Mouse (Mus musculus) stomach, embryonic 14.5 days (tissue): Measurements from ENCODE around the gene Hist1h2af. TPM values are rescaled to one million over a fixed set of nuclear protein-coding genes. Genes with fewer than 3 reads are reported as not detected.
A peak's percentile ranks its signal among the peaks of the same experiment; 100 is the strongest.
"Not testable (repeated sequence)": the region's sequence is repeated elsewhere in the genome, so short reads cannot be mapped to it uniquely, and the experiment has no call there.

Experiments used
- ATAC-seq: fragments of 200-750 bp; cut with Nextera tagmentation; 2 replicates; pipeline ENCODE4 v1.8.0; 2017; ENCODE audit warnings: low read depth, moderate TSS enrichment; ENCODE audit not compliant: insufficient number of reproducible peaks, insufficient read depth, low FRiP score
- H3K27ac ChIP-seq: fragments of 300-500 bp; sonication (generic); 2 replicates; pipeline ENCODE4 v1.5.1; 2014; ENCODE audit warnings: mild to moderate bottlenecking, low read length, moderate library complexity, mixed read lengths
- H3K27me3 ChIP-seq: fragments of 300-500 bp; sonication (generic); 2 replicates; pipeline ENCODE4 v1.6.1; 2014; ENCODE audit warnings: low read length, control low read depth, mixed read lengths; ENCODE audit not compliant: control insufficient read depth, insufficient read depth
- H3K36me3 ChIP-seq: fragments of 300-500 bp; sonication (generic); 2 replicates; pipeline ENCODE4 v1.6.1; 2014; ENCODE audit warnings: mild to moderate bottlenecking, control low read depth, low read length, moderate library complexity, mixed read lengths; ENCODE audit not compliant: control insufficient read depth, insufficient read depth
- H3K4me1 ChIP-seq: fragments of 300-500 bp; sonication (generic); 2 replicates; pipeline ENCODE4 v1.6.1; 2014; ENCODE audit warnings: low read length, control low read depth, mixed read lengths; ENCODE audit not compliant: control insufficient read depth, insufficient read depth
- H3K4me2 ChIP-seq: fragments of 300-500 bp; sonication (generic); replicated peaks from 2 replicates; pipeline ENCODE4 v1.6.1; 2014; ENCODE audit warnings: low read depth, low read length, control low read depth
- H3K4me3 ChIP-seq: fragments of 300-500 bp; sonication (generic); 2 replicates; pipeline ENCODE4 v1.5.1; 2014; ENCODE audit warnings: low read depth, low read length, control low read depth
- H3K9ac ChIP-seq: fragments of 300-500 bp; sonication (generic); replicated peaks from 2 replicates; pipeline ENCODE4 v1.6.1; 2014; ENCODE audit warnings: low read depth, mild to moderate bottlenecking, control low read depth, low read length, moderate library complexity, mixed read lengths
- H3K9me3 ChIP-seq: fragments of 300-500 bp; sonication (generic); 2 replicates; pipeline ENCODE4 v1.6.1; 2016; ENCODE audit warnings: low read depth, low read length, control low read depth; ENCODE audit not compliant: control insufficient read depth
- WGBS: fragments of 180-500 bp; shearing (Covaris S2); extraction: QIAGEN DNeasy Blood & Tissue Kit; methylation state at CpG from one replicate; pipeline ENCODE4 v1.1.7; 2014; 5-methylcytosine and 5-hydroxymethylcytosine counted together
- polyA plus RNA-seq: library from polyadenylated mRNA; unstranded; fragments of >200 nt; fragmentation: Nextera tagmentation; extraction: Ambion mirVana; gene quantifications from 2 replicates; pipeline ENCODE4 v1.2.1, GENCODE M21; 2014

Hist1h2af gene
- polyA plus RNA-seq, 1 experiment from 2014 or later = 14.1 TPM

DNA sequence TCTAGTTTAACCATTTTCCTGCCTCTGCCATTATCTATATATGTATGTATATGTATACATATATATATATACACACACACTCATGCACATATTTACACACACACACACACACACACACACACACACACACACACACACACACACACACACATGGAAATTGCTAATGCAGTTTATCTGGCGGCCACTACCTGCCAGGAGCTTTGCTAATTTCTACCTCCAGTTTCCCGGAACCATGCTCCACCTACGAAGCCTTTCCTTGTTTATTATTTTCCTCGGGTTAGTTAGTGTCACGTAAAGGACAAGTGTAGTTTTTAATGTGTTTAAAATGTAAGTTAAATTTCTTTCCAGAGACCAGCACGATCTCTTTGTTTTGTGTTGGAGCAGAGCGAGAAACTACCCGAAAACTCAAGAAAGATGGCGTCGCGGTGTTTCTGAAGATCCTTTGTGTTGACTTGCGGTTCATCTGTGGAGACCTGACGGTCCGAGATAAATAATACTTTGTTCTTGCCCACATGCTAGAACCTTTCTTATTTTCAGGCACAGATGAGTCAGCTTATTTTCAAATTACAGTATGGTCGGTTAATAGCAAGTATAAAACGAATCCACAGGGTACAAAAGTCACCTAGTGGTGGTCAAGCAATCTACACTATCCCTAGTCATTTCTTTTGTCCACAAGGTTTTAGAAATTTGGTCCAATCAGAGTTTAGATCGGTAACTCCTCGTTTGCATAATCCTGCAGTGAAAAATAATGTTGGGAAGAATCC is 29.2 kb downstream of the Hist1h2af start:
- ATAC-seq = peak; percentile 62
- 2% methylated on average over 18 of the region's 18 CpGs for WGBS
- peak overlapping the region; percentile 29 for H3K4me3 ChIP-seq
- no peaks in the 10 kb centered on the region for H3K36me3 ChIP-seq
- H3K27me3 ChIP-seq = no peaks in the 10 kb centered on the region
- peak overlapping the region; percentile 70 for H3K4me2 ChIP-seq
- H3K27ac ChIP-seq = peak overlapping the region; percentile 99
- H3K9ac ChIP-seq = peak overlapping the region; percentile 23; the same call in 1 of the 2 replicates
- no peaks in the 10 kb centered on the region for H3K4me1 ChIP-seq
- no peaks in the 10 kb centered on the region for H3K9me3 ChIP-seq

DNA sequence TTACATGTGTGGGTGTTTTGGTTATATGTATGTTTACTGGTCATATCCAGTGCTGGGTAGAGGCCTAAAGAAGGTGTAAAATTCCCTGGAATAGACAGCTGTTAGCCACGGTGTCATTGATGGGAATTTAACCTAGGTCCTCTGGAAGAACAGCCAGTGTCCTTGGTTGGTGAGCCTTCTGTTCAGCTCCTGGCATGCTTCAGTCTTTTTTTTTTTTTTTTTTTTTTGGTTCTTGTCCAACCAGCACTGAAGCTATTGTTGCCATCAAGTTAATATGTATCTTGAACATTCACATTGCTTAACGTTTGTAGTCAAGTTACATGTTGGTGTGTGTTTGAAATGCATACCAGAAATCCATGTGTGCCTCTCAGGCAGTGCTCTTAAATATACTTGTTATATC is 30.8 kb downstream of the Hist1h2af start:
- Histone ChIP-seq H3K4me1 (no peaks in the 10 kb centered on the region), H3K9me3 (no peaks in the 10 kb centered on the region), H3K4me2 (no peak overlapping the region), H3K27me3 (no peaks in the 10 kb centered on the region), H3K9ac (no peak overlapping the region), H3K4me3 (no peak overlapping the region), H3K36me3 (no peaks in the 10 kb centered on the region), H3K27ac (peak overlapping the region; percentile 99)
- ATAC-seq = no peak
- 79% methylated on average over 2 of the region's 2 CpGs for WGBS

DNA sequence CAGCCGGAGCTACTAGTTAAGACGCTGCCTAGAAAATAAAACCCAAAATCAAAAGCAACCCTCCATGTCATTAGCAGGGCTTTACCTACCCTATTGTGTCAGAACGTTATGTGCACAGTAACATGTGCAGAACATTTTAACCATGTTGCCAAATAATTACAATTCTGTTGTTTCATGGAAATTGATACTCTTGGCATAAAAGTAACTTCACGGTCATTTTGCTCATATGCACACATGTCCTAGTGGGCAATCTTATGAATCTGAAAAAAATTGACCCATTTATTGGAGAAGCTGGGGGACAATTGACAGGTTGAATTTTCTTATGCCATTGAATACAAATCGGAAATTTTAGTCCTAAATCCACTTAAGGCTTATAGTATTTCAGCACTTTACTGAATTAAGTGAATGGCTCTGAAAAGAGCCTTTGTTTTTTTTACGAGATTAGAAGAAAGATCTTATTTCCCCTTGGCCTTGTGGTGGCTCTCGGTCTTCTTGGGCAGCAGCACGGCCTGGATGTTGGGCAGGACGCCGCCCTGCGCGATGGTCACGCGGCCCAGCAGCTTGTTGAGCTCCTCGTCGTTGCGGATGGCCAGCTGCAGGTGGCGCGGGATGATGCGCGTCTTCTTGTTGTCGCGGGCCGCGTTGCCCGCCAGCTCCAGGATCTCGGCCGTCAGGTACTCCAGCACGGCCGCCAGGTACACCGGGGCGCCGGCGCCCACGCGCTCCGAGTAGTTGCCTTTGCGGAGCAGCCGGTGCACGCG is 36.7 kb downstream of the Hist1h2af start:
- Histone ChIP-seq H3K9ac (peak overlapping the region; percentile 22), H3K4me2 (peak overlapping the region; percentile 50), H3K27ac (peak overlapping the region; percentile 94), H3K4me3 (peak overlapping the region; percentile 27; the same call in 1 of the 2 replicates)
- H3K27me3 ChIP-seq, ATAC-seq, H3K4me1 ChIP-seq, H3K36me3 ChIP-seq, H3K9me3 ChIP-seq: not testable (repeated sequence)
- WGBS = 4% methylated on average over 12 of the region's 41 CpGs

DNA sequence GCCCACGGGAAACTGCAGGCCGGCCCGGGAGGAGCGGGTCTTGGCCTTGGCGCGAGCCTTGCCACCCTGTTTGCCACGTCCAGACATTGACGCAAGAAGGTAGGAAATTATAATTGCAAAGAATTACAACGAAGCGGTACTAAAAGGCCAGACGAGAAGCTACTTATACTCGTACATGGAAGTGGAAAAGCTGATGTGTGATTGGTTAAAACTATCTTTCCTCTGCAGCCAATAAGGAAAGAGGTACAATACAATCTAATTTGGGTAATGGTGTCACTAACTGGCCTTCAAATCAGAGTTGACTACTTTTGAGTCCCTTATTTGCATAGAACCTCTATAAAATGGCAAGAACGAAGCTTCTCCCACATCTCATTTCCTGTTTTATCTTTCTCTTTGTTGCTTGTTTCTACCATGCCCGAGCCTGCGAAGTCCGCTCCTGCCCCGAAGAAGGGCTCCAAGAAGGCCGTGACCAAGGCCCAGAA is 37.4 kb downstream of the Hist1h2af start, which contains the start of the genes Hist1h2ae and Hist1h2bg:
Gene Hist1h2ae (minus strand): TSS at position 199 of the 482 bp plus-strand sequence.
Gene Hist1h2bg (plus strand): TSS at position 375 of the 482 bp plus-strand sequence.
- Histone ChIP-seq H3K4me2 (peak within 1 kb of the TSS; percentile 50), H3K4me1 (no peaks in the 10 kb centered on the region), H3K27ac (peak within 1 kb of the TSS; percentile 94), H3K4me3 (peak within 1 kb of the TSS; percentile 27), H3K27me3 (no peaks in the 10 kb centered on the region), H3K36me3 (no peaks in the 10 kb centered on the region), H3K9me3 (no peaks in the 10 kb centered on the region), H3K9ac (peak within 1 kb of the TSS; percentile 22)
- under 1% methylated on average over 18 of the region's 18 CpGs for WGBS
- peak; percentile 88 for ATAC-seq

DNA sequence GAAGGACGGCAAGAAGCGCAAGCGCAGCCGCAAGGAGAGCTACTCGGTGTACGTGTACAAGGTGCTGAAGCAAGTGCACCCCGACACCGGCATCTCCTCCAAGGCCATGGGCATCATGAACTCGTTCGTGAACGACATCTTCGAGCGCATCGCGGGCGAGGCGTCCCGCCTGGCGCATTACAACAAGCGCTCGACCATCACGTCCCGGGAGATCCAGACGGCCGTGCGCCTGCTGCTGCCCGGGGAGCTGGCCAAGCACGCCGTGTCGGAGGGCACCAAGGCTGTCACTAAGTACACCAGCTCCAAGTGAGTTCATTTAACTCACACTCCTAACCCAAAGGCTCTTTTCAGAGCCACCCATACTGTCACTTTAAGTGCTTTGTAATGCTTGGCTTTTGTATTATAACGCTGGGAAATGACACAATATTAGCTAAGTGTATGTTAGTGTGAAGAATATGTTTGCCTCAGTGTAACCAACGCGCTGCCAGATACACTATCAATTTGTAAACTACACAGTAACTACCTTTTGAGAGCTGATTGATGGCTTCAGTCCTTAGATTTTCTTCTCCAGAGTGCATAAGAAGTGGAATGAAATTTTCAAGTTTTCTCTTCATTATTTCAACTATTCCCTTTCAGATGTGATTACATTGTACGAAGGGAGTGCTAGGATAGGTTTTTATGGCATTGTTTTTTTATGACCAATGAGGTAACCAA is 38.0 kb downstream of the Hist1h2af start:
- WGBS = 0% methylated on average over 9 of the region's 34 CpGs
- Histone ChIP-seq H3K4me2 (peak overlapping the region; percentile 41), H3K4me3 (peak overlapping the region; percentile 27), H3K27ac (peak overlapping the region; percentile 94), H3K9ac (peak overlapping the region; percentile 22)
- ATAC-seq, H3K9me3 ChIP-seq, H3K27me3 ChIP-seq, H3K4me1 ChIP-seq, H3K36me3 ChIP-seq: not testable (repeated sequence)

DNA sequence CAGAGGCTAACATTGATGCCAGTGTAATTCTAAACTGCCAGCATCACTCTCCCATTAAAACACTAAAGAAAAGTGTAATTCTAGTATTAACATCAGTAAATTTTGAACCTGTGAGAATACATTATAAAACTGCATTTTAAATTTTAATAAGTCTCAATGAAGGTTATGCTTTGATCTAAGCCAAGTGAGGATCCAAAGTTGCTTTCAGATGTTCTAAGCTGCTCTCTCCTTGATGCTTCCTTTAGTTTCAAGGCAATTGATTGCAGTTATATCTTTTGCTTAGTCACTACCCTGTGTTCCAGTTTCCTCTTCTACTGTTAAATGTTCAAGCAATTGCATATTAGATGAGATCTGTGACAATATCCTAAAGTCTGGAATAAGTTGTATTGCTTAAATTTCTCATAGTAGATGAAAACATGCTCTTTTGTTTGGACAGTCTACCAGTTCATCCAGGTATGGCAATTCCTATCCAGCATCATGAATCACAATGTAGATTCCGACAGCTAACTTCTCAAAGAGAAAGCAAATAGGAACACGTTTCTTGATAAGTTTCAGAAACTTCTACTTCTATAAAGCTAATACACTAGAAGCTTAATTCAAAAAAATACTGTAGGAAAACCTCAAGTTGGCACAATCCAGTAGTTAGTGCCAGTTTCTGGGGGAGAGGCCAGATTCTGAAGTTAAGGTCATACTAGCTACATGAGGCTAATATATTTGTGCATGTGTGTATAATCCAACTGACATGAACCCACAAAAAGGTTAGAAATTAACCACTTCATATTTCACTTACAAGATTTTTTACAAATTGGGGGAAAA is 38.7 kb downstream of the Hist1h2af start:
- no peaks in the 10 kb centered on the region for H3K36me3 ChIP-seq
- no peaks in the 10 kb centered on the region for H3K27me3 ChIP-seq
- H3K9ac ChIP-seq = peak overlapping the region; percentile 22
- 23% methylated on average over 2 of the region's 2 CpGs for WGBS
- H3K9me3 ChIP-seq = no peaks in the 10 kb centered on the region
- ATAC-seq = no peak
- peak overlapping the region; percentile 41 for H3K4me2 ChIP-seq
- peak overlapping the region; percentile 27 for H3K4me3 ChIP-seq
- H3K27ac ChIP-seq = peak overlapping the region; percentile 94
- peaks cover 7% of the 10 kb centered on the region; the same call in 1 of the 2 replicates for H3K4me1 ChIP-seq

DNA sequence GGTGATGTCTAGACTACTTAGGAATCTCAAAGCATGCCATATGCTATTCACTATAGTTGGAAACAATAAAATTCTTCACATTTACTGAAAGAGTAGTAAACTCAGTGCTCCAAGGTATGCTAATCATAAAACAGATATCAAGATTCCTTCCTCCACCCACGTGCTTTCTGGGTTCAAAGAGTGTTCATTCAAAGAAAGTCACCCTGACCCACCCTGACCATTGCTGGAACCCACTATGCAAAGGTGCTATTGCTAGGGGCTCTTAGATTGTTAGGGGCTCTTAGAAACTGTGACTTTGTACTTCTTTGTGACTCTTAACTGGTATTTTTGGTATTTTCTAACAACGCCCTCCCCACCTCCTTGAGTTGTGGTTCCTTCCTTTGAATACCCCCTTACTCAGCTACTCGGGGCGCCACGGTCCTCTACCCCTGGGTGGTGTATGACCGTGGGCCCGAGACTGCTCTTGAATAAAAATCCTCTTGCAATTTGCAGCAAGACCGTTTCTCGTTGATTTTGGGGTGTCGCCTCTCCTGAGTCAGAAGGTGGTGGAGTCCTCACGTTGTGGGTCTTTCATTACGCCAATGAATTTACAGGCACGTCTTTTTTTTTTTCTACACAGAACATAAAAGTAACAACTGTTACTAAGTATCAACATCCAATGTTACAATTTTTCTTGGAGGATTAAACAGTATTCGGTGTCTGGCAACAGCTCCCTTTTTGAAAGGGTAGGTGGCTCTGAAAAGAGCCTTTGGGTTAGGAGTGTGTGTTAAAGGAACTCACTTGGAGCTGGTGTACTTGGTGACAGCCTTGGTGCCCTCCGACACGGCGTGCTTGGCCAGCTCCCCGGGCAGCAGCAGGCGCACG is 39.6 kb downstream of the Hist1h2af start:
- ATAC-seq = not testable (repeated sequence)
- WGBS = 6% methylated on average over 18 of the region's 20 CpGs

More for the DNA sequence above, 39.6 kb downstream of the Hist1h2af start:
- peak overlapping the region; percentile 94 for H3K27ac ChIP-seq
- H3K9ac ChIP-seq = peak overlapping the region; percentile 22
- peak overlapping the region; percentile 27 for H3K4me3 ChIP-seq
- H3K4me1 ChIP-seq, H3K9me3 ChIP-seq, H3K36me3 ChIP-seq, H3K27me3 ChIP-seq: not testable (repeated sequence)
- H3K4me2 ChIP-seq = peak overlapping the region; percentile 41
